Mouse (Mus musculus): ENCODE data around the gene Tap2.

Gene Tap2

GRCm38 (mm10) chr17:34188010-34188409 is 15.3 kb upstream of the Tap2 start:
- Histone ChIP-seq H3K9me3 (ENCODE audit: low read length) (no peaks in the 10 kb centered on the region), H3K36me3 (ENCODE audit: insufficient read depth, low read length) (no peaks in the 10 kb centered on the region), H3K27me3 (ENCODE audit: insufficient read depth, low read length) (peaks cover 94% of the 10 kb centered on the region), H3K4me1 (replicated peaks; ENCODE audit: low read depth, low read length) (peaks cover 53% of the 10 kb centered on the region), H3K4me3 (replicated peaks; ENCODE audit: low read length) (peak overlapping the region; percentile 79)
- no peak for TF ChIP-seq CTCF (conservative IDR thresholded peaks at IDR 0.05; ENCODE audit: low read length)
- TF ChIP-seq POU5F1 (IDR thresholded peaks at IDR 0.05; ENCODE audit: borderline replicate concordance, low read length), result no peak
- TF ChIP-seq NANOG (IDR thresholded peaks at IDR 0.05; ENCODE audit: borderline replicate concordance, low read length), result no peak

- H3K9me3 ChIP-seq (ENCODE audit: low read length), result no peaks in the 10 kb centered on the region
These were observed 14.3 kb upstream of the Tap2 start for GRCm38 (mm10) chr17:34188986-34189385.

GRCm38 (mm10) chr17:34192852-34193251 is 10.5 kb upstream of the Tap2 start:
- TF ChIP-seq POU5F1 (IDR thresholded peaks at IDR 0.05; ENCODE audit: borderline replicate concordance, low read length), result no peak
- TF ChIP-seq CTCF (conservative IDR thresholded peaks at IDR 0.05; ENCODE audit: low read length), result no peak
- no peak for TF ChIP-seq NANOG (IDR thresholded peaks at IDR 0.05; ENCODE audit: borderline replicate concordance, low read length)
- Histone ChIP-seq H3K4me3 (replicated peaks; ENCODE audit: low read length) (no peak overlapping the region), H3K9me3 (ENCODE audit: low read length) (no peaks in the 10 kb centered on the region), H3K27me3 (ENCODE audit: insufficient read depth, low read length) (peaks cover 91% of the 10 kb centered on the region), H3K4me1 (replicated peaks; ENCODE audit: low read depth, low read length) (peaks cover 52% of the 10 kb centered on the region), H3K36me3 (ENCODE audit: insufficient read depth, low read length) (no peaks in the 10 kb centered on the region)

More at GRCm38 (mm10) chr17:34188986-34189385, 14.3 kb upstream of the Tap2 start:
- peaks cover 93% of the 10 kb centered on the region for H3K27me3 ChIP-seq (ENCODE audit: insufficient read depth, low read length)
- H3K4me1 ChIP-seq (replicated peaks; ENCODE audit: low read depth, low read length), result peaks cover 50% of the 10 kb centered on the region
- no peak for TF ChIP-seq CTCF (conservative IDR thresholded peaks at IDR 0.05; ENCODE audit: low read length)
- TF ChIP-seq NANOG (IDR thresholded peaks at IDR 0.05; ENCODE audit: borderline replicate concordance, low read length), result no peak
- no peak for TF ChIP-seq POU5F1 (IDR thresholded peaks at IDR 0.05; ENCODE audit: borderline replicate concordance, low read length)
- no peak overlapping the region for H3K4me3 ChIP-seq (replicated peaks; ENCODE audit: low read length)
- H3K36me3 ChIP-seq (ENCODE audit: insufficient read depth, low read length), result no peaks in the 10 kb centered on the region

GRCm38 (mm10) chr17:34193468-34193867 is 9.9 kb upstream of the Tap2 start:
- TF ChIP-seq CTCF (conservative IDR thresholded peaks at IDR 0.05; ENCODE audit: low read length) (no peak), POU5F1 (IDR thresholded peaks at IDR 0.05; ENCODE audit: borderline replicate concordance, low read length) (no peak), NANOG (IDR thresholded peaks at IDR 0.05; ENCODE audit: borderline replicate concordance, low read length) (no peak)
- Histone ChIP-seq H3K9me3 (ENCODE audit: low read length) (peaks cover 2% of the 10 kb centered on the region; the same call in 1 of the 2 replicates), H3K4me1 (replicated peaks; ENCODE audit: low read depth, low read length) (peaks cover 53% of the 10 kb centered on the region), H3K36me3 (ENCODE audit: insufficient read depth, low read length) (no peaks in the 10 kb centered on the region), H3K4me3 (replicated peaks; ENCODE audit: low read length) (no peak overlapping the region), H3K27me3 (ENCODE audit: insufficient read depth, low read length) (peaks cover 91% of the 10 kb centered on the region)

- Histone ChIP-seq H3K36me3 (ENCODE audit: insufficient read depth, low read length) (no peaks in the 10 kb centered on the region), H3K4me3 (replicated peaks; ENCODE audit: low read length) (no peak overlapping the region), H3K27me3 (ENCODE audit: insufficient read depth, low read length) (peaks cover 88% of the 10 kb centered on the region), H3K9me3 (ENCODE audit: low read length) (peaks cover 7% of the 10 kb centered on the region; the same call in 1 of the 2 replicates), H3K4me1 (replicated peaks; ENCODE audit: low read depth, low read length) (peaks cover 48% of the 10 kb centered on the region)
- TF ChIP-seq NANOG (IDR thresholded peaks at IDR 0.05; ENCODE audit: borderline replicate concordance, low read length) (no peak), CTCF (conservative IDR thresholded peaks at IDR 0.05; ENCODE audit: low read length) (no peak), POU5F1 (IDR thresholded peaks at IDR 0.05; ENCODE audit: borderline replicate concordance, low read length) (no peak)
These were observed 8.6 kb upstream of the Tap2 start for GRCm38 (mm10) chr17:34194723-34195122.

- peaks cover 84% of the 10 kb centered on the region for H3K27me3 ChIP-seq (ENCODE audit: insufficient read depth, low read length)
- H3K36me3 ChIP-seq (ENCODE audit: insufficient read depth, low read length), result no peaks in the 10 kb centered on the region
- H3K4me3 ChIP-seq (replicated peaks; ENCODE audit: low read length), result no peak overlapping the region; the same call in 1 of the 2 replicates
- TF ChIP-seq NANOG (IDR thresholded peaks at IDR 0.05; ENCODE audit: borderline replicate concordance, low read length), result no peak
- TF ChIP-seq CTCF (conservative IDR thresholded peaks at IDR 0.05; ENCODE audit: low read length), result no peak
- no peak for TF ChIP-seq POU5F1 (IDR thresholded peaks at IDR 0.05; ENCODE audit: borderline replicate concordance, low read length)
- peaks cover 14% of the 10 kb centered on the region; the same call in 1 of the 2 replicates for H3K9me3 ChIP-seq (ENCODE audit: low read length)
- H3K4me1 ChIP-seq (replicated peaks; ENCODE audit: low read depth, low read length), result peaks cover 38% of the 10 kb centered on the region
These were observed 6.8 kb upstream of the Tap2 start for GRCm38 (mm10) chr17:34196491-34196890.

GRCm38 (mm10) chr17:34196941-34197894 is 6.1 kb upstream of the Tap2 start, which contains the start of gene Psmb8:
Gene Psmb8 (plus strand): TSS chr17:34197721.
- H3K27me3 ChIP-seq (ENCODE audit: insufficient read depth, low read length), result peaks cover 83% of the 10 kb centered on the region
- peak within 1 kb of the TSS; percentile 72 for H3K4me3 ChIP-seq (replicated peaks; ENCODE audit: low read length)
- H3K36me3 ChIP-seq (ENCODE audit: insufficient read depth, low read length), result no peaks in the 10 kb centered on the region
- H3K4me1 ChIP-seq (replicated peaks; ENCODE audit: low read depth, low read length), result peaks cover 38% of the 10 kb centered on the region
- TF ChIP-seq POU5F1 (IDR thresholded peaks at IDR 0.05; ENCODE audit: borderline replicate concordance, low read length) (no peak), NANOG (IDR thresholded peaks at IDR 0.05; ENCODE audit: borderline replicate concordance, low read length) (no peak), CTCF (conservative IDR thresholded peaks at IDR 0.05; ENCODE audit: low read length) (no peak)
- peaks cover 14% of the 10 kb centered on the region; the same call in 1 of the 2 replicates for H3K9me3 ChIP-seq (ENCODE audit: low read length)

GRCm38 (mm10) chr17:34197904-34198520 is 5.3 kb upstream of the Tap2 start:
- TF ChIP-seq NANOG (IDR thresholded peaks at IDR 0.05; ENCODE audit: borderline replicate concordance, low read length) (no peak), CTCF (conservative IDR thresholded peaks at IDR 0.05; ENCODE audit: low read length) (no peak), POU5F1 (IDR thresholded peaks at IDR 0.05; ENCODE audit: borderline replicate concordance, low read length) (no peak)
- H3K27me3 ChIP-seq (ENCODE audit: insufficient read depth, low read length), result peaks cover 80% of the 10 kb centered on the region
- H3K36me3 ChIP-seq (ENCODE audit: insufficient read depth, low read length), result no peaks in the 10 kb centered on the region
- peak overlapping the region; percentile 72 for H3K4me3 ChIP-seq (replicated peaks; ENCODE audit: low read length)
- H3K9me3 ChIP-seq (ENCODE audit: low read length), result peaks cover 14% of the 10 kb centered on the region; the same call in 1 of the 2 replicates
- peaks cover 33% of the 10 kb centered on the region for H3K4me1 ChIP-seq (replicated peaks; ENCODE audit: low read depth, low read length)

All from E14TG2a.4 (cell line).